Mouse (Mus musculus) liver, embryonic 14.5 days (tissue): ENCODE measurements at regions not wholly inside any gene's neighbourhood (a gene's known extent, or its start where the extent isn't known, plus 50 kb on each side); places are given as distances from the start of the nearest gene placed in this dataset.
"Not testable (repeated sequence)": the region's sequence is repeated elsewhere in the genome, so short reads cannot be mapped to it uniquely, and the experiment has no call there.

Source experiments
- ATAC-seq: fragments of 200-750 bp; cut with Nextera tagmentation; 2 replicates; pipeline ENCODE4 v1.8.0; 2017; ENCODE audit warnings: moderate number of reproducible peaks, mild to moderate bottlenecking, moderate library complexity; ENCODE audit not compliant: insufficient read depth
- DNase-seq, 3 experiments: peaks; one replicate each; pipeline ENCODE4 v3.0.0-alpha.2; 2012 to 2013; ENCODE audit warnings: low read depth in 3 of 3, low spot score in 3 of 3
- H3K27ac ChIP-seq: fragments of 300-500 bp; sonication (generic); 2 replicates; pipeline ENCODE4 v1.5.1; 2014; ENCODE audit warnings: moderate library complexity, mild to moderate bottlenecking, control low read depth, inconsistent platforms
- H3K27me3 ChIP-seq: fragments of 300-500 bp; sonication (generic); 2 replicates; pipeline ENCODE4 v1.6.1; 2014; ENCODE audit warnings: mild to moderate bottlenecking, low read length, moderate library complexity; ENCODE audit not compliant: control insufficient read depth, insufficient read depth
- H3K36me3 ChIP-seq: fragments of 300-500 bp; sonication (generic); replicated peaks from 2 replicates; pipeline ENCODE4 v1.6.1; 2014; ENCODE audit warnings: low read depth; ENCODE audit not compliant: control insufficient read depth, insufficient read depth
- H3K4me1 ChIP-seq, 2 experiments: fragments of 200-500 bp in 1 of 2; fragments of 300-500 bp in 1 of 2; sonication (generic) in 1 of 2; replicated peaks; 2 replicates each; pipeline ENCODE4 v1.6.1; 2012 to 2014; ENCODE audit warnings: antibody characterized with exemption in 1 of 2, inconsistent platforms in 1 of 2, low read length in 1 of 2; ENCODE audit not compliant: control insufficient read depth in 2 of 2, insufficient read depth in 2 of 2
- H3K4me2 ChIP-seq: fragments of 300-500 bp; sonication (generic); 2 replicates; pipeline ENCODE4 v1.6.1; 2014; ENCODE audit warnings: low read depth, mild to moderate bottlenecking, control low read depth, moderate library complexity
- H3K4me3 ChIP-seq, 2 experiments: fragments of 200-500 bp in 1 of 2; fragments of 300-500 bp in 1 of 2; sonication (generic) in 1 of 2; 2 replicates each; pipeline ENCODE4 v1.5.1; 2012 to 2014; ENCODE audit warnings: low read depth in 2 of 2, low read length in 2 of 2, mild to moderate bottlenecking in 2 of 2, control low read depth in 1 of 2, inconsistent platforms in 1 of 2, moderate library complexity in 1 of 2; ENCODE audit not compliant: insufficient read depth in 1 of 2
- H3K9ac ChIP-seq: fragments of 300-500 bp; sonication (generic); replicated peaks from 2 replicates; pipeline ENCODE4 v1.6.1; 2014; ENCODE audit warnings: mild to moderate bottlenecking, control low read depth, moderate library complexity
- H3K9me3 ChIP-seq: fragments of 300-500 bp; sonication (generic); 2 replicates; pipeline ENCODE4 v1.6.1; 2016; ENCODE audit warnings: low read length, mixed read lengths; ENCODE audit not compliant: control insufficient read depth
- CTCF ChIP-seq: IDR thresholded peaks from 2 replicates; pipeline ENCODE4 v1.5.1; 2016; ENCODE audit warnings: antibody characterized with exemption, low read depth, control low read depth
- EP300 ChIP-seq: IDR thresholded peaks from 2 replicates; pipeline ENCODE4 v1.6.1; 2016; ENCODE audit warnings: antibody characterized with exemption, low read depth
- WGBS: fragments of 180-500 bp; shearing (Covaris S2); extraction: QIAGEN DNeasy Blood & Tissue Kit; methylation state at CpG from one replicate; pipeline ENCODE4 v1.1.7; 2014; ENCODE audit not compliant: insufficient replicate concordance; 5-methylcytosine and 5-hydroxymethylcytosine counted together

- H3K4me1 ChIP-seq: 0 out of 4 replicates have a peak, but pooled peaks cover 0 to 2% of the 10 kb centered on the region in 2 experiments
- no peaks in the 10 kb centered on the region for H3K36me3 ChIP-seq
- H3K4me3 ChIP-seq: no peak overlapping the region
- ATAC-seq (no peak), DNase-seq (no peak)
- TF ChIP-seq CTCF (no peak), EP300 (no peak)
- H3K4me2 ChIP-seq: no peak overlapping the region
- 31% methylated on average over 6 of the region's 6 CpGs for WGBS
- no peaks in the 10 kb centered on the region for H3K27me3 ChIP-seq
- no peak overlapping the region for H3K27ac ChIP-seq
- H3K9ac ChIP-seq: no peak overlapping the region
- H3K9me3 ChIP-seq: no peaks in the 10 kb centered on the region
Measured at GRCm38 (mm10) chr2:10674738-10675349, 304.5 kb downstream of the Sfmbt2 start.

- ATAC-seq (no peak), DNase-seq (no peak)
- Histone ChIP-seq H3K4me1 (no peaks in the 10 kb centered on the region), H3K27ac (no peak overlapping the region), H3K4me2 (no peak overlapping the region), H3K9me3 (no peaks in the 10 kb centered on the region), H3K36me3 (no peaks in the 10 kb centered on the region), H3K4me3 (no peak overlapping the region), H3K27me3 (no peaks in the 10 kb centered on the region), H3K9ac (no peak overlapping the region)
- WGBS: 50% methylated on average over 10 of the region's 10 CpGs
- TF ChIP-seq EP300 (no peak), CTCF (no peak)
Measured at GRCm38 (mm10) chr2:10701459-10701858, 331.1 kb downstream of the Sfmbt2 start.

GRCm38 (mm10) chr2:10718366-10718765 is 348.1 kb downstream of the Sfmbt2 start:
- DNase-seq (no peak), ATAC-seq (no peak)
- no peaks in the 10 kb centered on the region for H3K9me3 ChIP-seq
- TF ChIP-seq CTCF (no peak), EP300 (no peak)
- 27% methylated on average over 5 of the region's 5 CpGs for WGBS
- H3K9ac ChIP-seq: no peak overlapping the region
- no peak overlapping the region for H3K4me3 ChIP-seq
- no peak overlapping the region for H3K4me2 ChIP-seq
- H3K27me3 ChIP-seq: no peaks in the 10 kb centered on the region
- no peaks in the 10 kb centered on the region for H3K36me3 ChIP-seq
- no peaks in the 10 kb centered on the region for H3K4me1 ChIP-seq
- H3K27ac ChIP-seq: no peak overlapping the region

GRCm38 (mm10) chr2:10734337-10734736 is 364.0 kb downstream of the Sfmbt2 start:
- DNase-seq, H3K27ac ChIP-seq, H3K36me3 ChIP-seq, H3K9ac ChIP-seq, H3K9me3 ChIP-seq, H3K27me3 ChIP-seq, H3K4me3 ChIP-seq, H3K4me2 ChIP-seq, ATAC-seq, H3K4me1 ChIP-seq: not testable (repeated sequence)
- WGBS: 73% methylated on average over 5 of the region's 5 CpGs

- Histone ChIP-seq H3K27me3 (no peaks in the 10 kb centered on the region), H3K9me3 (no peaks in the 10 kb centered on the region), H3K4me2 (no peak overlapping the region), H3K4me1 (no peaks in the 10 kb centered on the region), H3K4me3 (no peak overlapping the region), H3K9ac (no peak overlapping the region), H3K36me3 (no peaks in the 10 kb centered on the region), H3K27ac (no peak overlapping the region)
- TF ChIP-seq CTCF: no peak
- TF ChIP-seq EP300: no peak
- ATAC-seq (no peak), DNase-seq (no peak)
- WGBS: 57% methylated on average over 13 of the region's 13 CpGs
Measured at GRCm38 (mm10) chr2:10736696-10737457, 366.6 kb downstream of the Sfmbt2 start.
